In genomic region chr2:48001800-48002507, GRCm38 (mm10) we compare ENCODE assay signal across 10 mouse cellular contexts.
DNase-seq lines count a peak whose midpoint lies in the region; ATAC-seq lines count a peak whose summit lies in the region.
"Had no signal": no experiment of that assay in that cellular context is flagged by ENCODE, and none has a peak within 500 bp of the region (broad histone marks: within the 10 kb centered on the region; RNA-seq: fewer than 3 reads in every experiment).

No protein-coding gene starts in this region.

- no peak overlapping the region for H3K9ac ChIP-seq in lung, embryonic 15.5 days
- H3K9ac ChIP-seq: liver, embryonic 13.5 days had no signal

- no peak overlapping the region for H3K4me3 ChIP-seq in lung, embryonic 15.5 days
- H3K4me3 ChIP-seq: liver, embryonic 13.5 days had no signal

- H3K9me3 ChIP-seq in lung, embryonic 15.5 days: no peaks in the 10 kb centered on the region
- H3K9me3 ChIP-seq: G1E; liver, embryonic 13.5 days had no signal

- 21% methylated on average over 11 of the region's 11 CpGs for WGBS in lung, embryonic 15.5 days

- peak overlapping the region; percentile 32; the same call in 1 of the 2 replicates for H3K4me2 ChIP-seq in lung, embryonic 15.5 days
- H3K4me2 ChIP-seq: liver, embryonic 13.5 days had no signal

- H3K27ac ChIP-seq in lung, embryonic 15.5 days: no peak overlapping the region; the same call in 1 of the 2 replicates
- H3K27ac ChIP-seq: liver, embryonic 13.5 days had no signal

- no peaks in the 10 kb centered on the region for H3K36me3 ChIP-seq in lung, embryonic 15.5 days
- H3K36me3 ChIP-seq: G1E; liver, embryonic 13.5 days had no signal

- peaks cover 6% of the 10 kb centered on the region; the same call in 1 of the 2 replicates for H3K4me1 ChIP-seq in lung, embryonic 15.5 days
- H3K4me1 ChIP-seq: liver, embryonic 13.5 days had no signal

- intact Hi-C loops in heart, postnatal 36 days (cut with DNase I): loop anchor here (1.0 to 10.0 kb wide), 5 partner anchors 393 to 1313 kb away; partner anchors contain the start of gene Acvr2a

- H3K27me3 ChIP-seq in lung, embryonic 15.5 days: no peaks in the 10 kb centered on the region
- H3K27me3 ChIP-seq: liver, embryonic 13.5 days had no signal

- peak; percentile 74 for DNase-seq in gastrocnemius, adult 18-20 months (ENCODE audit: low spot score)
- DNase-seq in gastrocnemius, postnatal 25 days: no peak
- DNase-seq in Muller cell, postnatal 12 days (ENCODE audit: inconsistent ontology term): peak; percentile 58
- peak; percentile 69 for DNase-seq in embryo, embryonic 10 days (ENCODE audit: low spot score)
- peak; percentile 26 to 31 for DNase-seq in heart, postnatal 36 days
- DNase-seq in kidney, postnatal 25 days: peak; percentile 23 to 81
- DNase-seq in right cerebral cortex, postnatal 10 days (ENCODE audit: low spot score in 2 of 2): peak; percentile 46 to 59
- DNase-seq: liver, embryonic 13.5 days had no signal

- ATAC-seq in lung, embryonic 15.5 days (ENCODE audit: borderline replicate concordance, extremely low read depth, low FRiP score, low TSS enrichment): peak; percentile 89
